Mouse (Mus musculus) bone marrow, adult 2 months (tissue): ENCODE results near the gene Prr5.

ENCODE experiments used
- CTCF ChIP-seq: fragments of 200-500 bp; IDR thresholded peaks from 2 replicates; pipeline ENCODE4 v1.5.1; 2011; ENCODE audit warnings: low read length, control low read depth; ENCODE audit not compliant: control insufficient read depth, insufficient read depth
- POLR2A ChIP-seq: fragments of 200-500 bp; IDR thresholded peaks from 2 replicates; pipeline ENCODE4 v1.6.1; 2011; ENCODE audit warnings: low read depth, mild to moderate bottlenecking, control low read depth, low read length, borderline replicate concordance; ENCODE audit not compliant: control insufficient read depth

DNA sequence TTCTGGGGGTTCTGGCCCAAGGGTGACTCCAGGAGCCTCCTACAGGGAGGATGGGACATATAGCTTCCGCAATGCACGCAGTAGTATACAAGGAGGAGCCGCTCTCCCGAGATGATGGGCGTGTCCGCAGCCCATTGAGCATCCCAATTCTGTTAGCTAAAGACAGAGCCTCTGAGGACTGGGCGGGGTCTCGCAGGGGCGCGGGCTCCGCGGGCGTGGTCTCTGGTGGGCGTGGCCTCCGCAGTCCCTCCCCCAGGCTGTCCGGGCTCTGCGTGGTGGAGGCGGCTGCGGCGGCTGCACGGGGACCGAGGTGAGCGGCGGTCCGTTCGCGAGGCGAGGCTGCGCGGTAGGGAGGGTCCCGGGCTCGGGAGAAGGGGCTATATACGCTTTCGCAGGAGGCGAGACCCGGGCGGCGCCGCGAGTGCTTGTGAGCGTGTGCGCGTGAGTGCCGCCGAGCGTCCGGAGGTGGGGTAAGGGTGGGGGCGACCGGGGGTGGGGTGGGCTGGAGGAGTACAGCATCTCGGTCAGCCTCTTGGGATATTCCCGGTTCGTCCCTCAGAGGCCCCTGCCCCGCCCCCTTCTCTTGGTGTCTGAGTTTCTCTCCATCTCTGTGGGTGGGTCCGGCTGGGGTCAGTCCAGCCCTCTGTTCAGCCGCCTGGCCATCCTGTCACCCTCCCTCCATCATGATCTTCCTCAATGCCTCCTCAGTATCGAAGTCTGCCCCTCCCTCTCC is 6.3 kb upstream of the Prr5 start:
- TF ChIP-seq CTCF (no peak), POLR2A (no peak)
